Mouse (Mus musculus): ENCODE data around the gene Tmem43. TPM values are rescaled to one million over a fixed set of nuclear protein-coding genes. Genes with fewer than 3 reads are reported as not detected.

Gene Tmem43
- polyA plus RNA-seq, 2 experiments, result 7.1 to 11.3 TPM

GRCm38 (mm10) chr6:91518454-91519020 is 45.0 kb downstream of the Tmem43 start:
- Histone ChIP-seq H3K36me3 (replicated peaks; ENCODE audit: control insufficient read depth, insufficient read depth, low read depth) (peaks cover 49% of the 10 kb centered on the region), H3K4me2 (ENCODE audit: low read depth) (no peak overlapping the region), H3K9ac (replicated peaks) (no peak overlapping the region), H3K4me1 (replicated peaks; ENCODE audit: control insufficient read depth in 2 of 2, insufficient read depth in 2 of 2, low read length in 1 of 2) (peaks cover 9 to 14% of the 10 kb centered on the region in 2 experiments), H3K27ac (no peak overlapping the region), H3K27me3 (ENCODE audit: control insufficient read depth, insufficient read depth, low read length) (no peaks in the 10 kb centered on the region), H3K4me3 (ENCODE audit: insufficient read depth in 1 of 2, low read depth in 2 of 2, low read length in 2 of 2) (no peak overlapping the region), H3K9me3 (ENCODE audit: control insufficient read depth, low read length) (no peaks in the 10 kb centered on the region)
- TF ChIP-seq EP300 (IDR thresholded peaks at IDR 0.05; ENCODE audit: low read depth), result no peak
- TF ChIP-seq CTCF (IDR thresholded peaks at IDR 0.05; ENCODE audit: low read depth), result no peak
- 72% methylated on average over 7 of the region's 7 CpGs for WGBS (ENCODE audit: insufficient replicate concordance)
- DNase-seq (ENCODE audit: low read depth in 3 of 3, low spot score in 3 of 3) (no peak), ATAC-seq (ENCODE audit: insufficient read depth) (no peak)

GRCm38 (mm10) chr6:91522816-91523215 is 49.3 kb downstream of the Tmem43 start:
- peaks cover 45% of the 10 kb centered on the region for H3K36me3 ChIP-seq (replicated peaks; ENCODE audit: control insufficient read depth, insufficient read depth, low read depth)
- WGBS (ENCODE audit: insufficient replicate concordance), result 82% methylated on average over 5 of the region's 5 CpGs

GRCm38 (mm10) chr6:91525544-91525943 is 52.0 kb downstream of the Tmem43 start:
- no peak for ATAC-seq (ENCODE audit: insufficient read depth)
- H3K9ac ChIP-seq (replicated peaks), result no peak overlapping the region
- no peaks in the 10 kb centered on the region for H3K9me3 ChIP-seq (ENCODE audit: control insufficient read depth, low read length)
- 82% methylated on average over 4 of the region's 4 CpGs for WGBS (ENCODE audit: insufficient replicate concordance)
- no peaks in the 10 kb centered on the region for H3K4me1 ChIP-seq (replicated peaks; ENCODE audit: control insufficient read depth in 2 of 2, insufficient read depth in 2 of 2, low read length in 1 of 2)
- no peak for DNase-seq (ENCODE audit: low read depth in 3 of 3, low spot score in 3 of 3)
- no peak for TF ChIP-seq EP300 (IDR thresholded peaks at IDR 0.05; ENCODE audit: low read depth)
- TF ChIP-seq CTCF (IDR thresholded peaks at IDR 0.05; ENCODE audit: low read depth), result no peak
- no peaks in the 10 kb centered on the region for H3K27me3 ChIP-seq (ENCODE audit: control insufficient read depth, insufficient read depth, low read length)
- H3K4me3 ChIP-seq (ENCODE audit: insufficient read depth in 1 of 2, low read depth in 2 of 2, low read length in 2 of 2), result no peak overlapping the region
- H3K4me2 ChIP-seq (ENCODE audit: low read depth), result no peak overlapping the region
- H3K36me3 ChIP-seq (replicated peaks; ENCODE audit: control insufficient read depth, insufficient read depth, low read depth), result peaks cover 25% of the 10 kb centered on the region
- no peak overlapping the region for H3K27ac ChIP-seq

More at GRCm38 (mm10) chr6:91522816-91523215, 49.3 kb downstream of the Tmem43 start:
- TF ChIP-seq CTCF (IDR thresholded peaks at IDR 0.05; ENCODE audit: low read depth) (no peak), EP300 (IDR thresholded peaks at IDR 0.05; ENCODE audit: low read depth) (no peak)
- DNase-seq (ENCODE audit: low read depth in 3 of 3, low spot score in 3 of 3), result no peak
- no peak for ATAC-seq (ENCODE audit: insufficient read depth)
- Histone ChIP-seq H3K9ac (replicated peaks) (no peak overlapping the region), H3K9me3 (ENCODE audit: control insufficient read depth, low read length) (no peaks in the 10 kb centered on the region), H3K27me3 (ENCODE audit: control insufficient read depth, insufficient read depth, low read length) (no peaks in the 10 kb centered on the region), H3K27ac (no peak overlapping the region), H3K4me3 (ENCODE audit: insufficient read depth in 1 of 2, low read depth in 2 of 2, low read length in 2 of 2) (no peak overlapping the region), H3K4me2 (ENCODE audit: low read depth) (no peak overlapping the region), H3K4me1 (replicated peaks; ENCODE audit: control insufficient read depth in 2 of 2, insufficient read depth in 2 of 2, low read length in 1 of 2) (no peaks in the 10 kb centered on the region)

- no peak overlapping the region for H3K9ac ChIP-seq (replicated peaks)
- H3K4me2 ChIP-seq (ENCODE audit: low read depth), result no peak overlapping the region
- H3K9me3 ChIP-seq (ENCODE audit: control insufficient read depth, low read length), result no peaks in the 10 kb centered on the region
- H3K27ac ChIP-seq, result no peak overlapping the region
- WGBS (ENCODE audit: insufficient replicate concordance), result 45% methylated on average over 5 of the region's 5 CpGs
- TF ChIP-seq EP300 (IDR thresholded peaks at IDR 0.05; ENCODE audit: low read depth) (no peak), CTCF (IDR thresholded peaks at IDR 0.05; ENCODE audit: low read depth) (peak; percentile 34; the same call in 1 of the 2 replicates)
- ATAC-seq (ENCODE audit: insufficient read depth) (no peak), DNase-seq (ENCODE audit: low read depth in 3 of 3, low spot score in 3 of 3) (no peak)
- no peaks in the 10 kb centered on the region for H3K4me1 ChIP-seq (replicated peaks; ENCODE audit: control insufficient read depth in 2 of 2, insufficient read depth in 2 of 2, low read length in 1 of 2)
- peaks cover 8% of the 10 kb centered on the region; the same call in 1 of the 2 replicates for H3K36me3 ChIP-seq (replicated peaks; ENCODE audit: control insufficient read depth, insufficient read depth, low read depth)
- H3K4me3 ChIP-seq (ENCODE audit: insufficient read depth in 1 of 2, low read depth in 2 of 2, low read length in 2 of 2), result no peak overlapping the region
- no peaks in the 10 kb centered on the region for H3K27me3 ChIP-seq (ENCODE audit: control insufficient read depth, insufficient read depth, low read length)
These were observed 53.8 kb downstream of the Tmem43 start for GRCm38 (mm10) chr6:91527227-91527860.

- Histone ChIP-seq H3K4me1 (replicated peaks; ENCODE audit: control insufficient read depth in 2 of 2, insufficient read depth in 2 of 2, low read length in 1 of 2) (no peaks in the 10 kb centered on the region), H3K27me3 (ENCODE audit: control insufficient read depth, insufficient read depth, low read length) (no peaks in the 10 kb centered on the region), H3K4me3 (ENCODE audit: insufficient read depth in 1 of 2, low read depth in 2 of 2, low read length in 2 of 2) (no peak overlapping the region), H3K27ac (no peak overlapping the region), H3K9me3 (ENCODE audit: control insufficient read depth, low read length) (no peaks in the 10 kb centered on the region), H3K36me3 (replicated peaks; ENCODE audit: control insufficient read depth, insufficient read depth, low read depth) (0 out of 2 replicates have a peak, but pooled peaks cover 2% of the 10 kb centered on the region), H3K9ac (replicated peaks) (no peak overlapping the region), H3K4me2 (ENCODE audit: low read depth) (no peak overlapping the region)
- DNase-seq (ENCODE audit: low read depth in 3 of 3, low spot score in 3 of 3), result no peak
- ATAC-seq (ENCODE audit: insufficient read depth), result no peak
- 72% methylated on average over 7 of the region's 7 CpGs for WGBS (ENCODE audit: insufficient replicate concordance)
- no peak for TF ChIP-seq CTCF (IDR thresholded peaks at IDR 0.05; ENCODE audit: low read depth)
- TF ChIP-seq EP300 (IDR thresholded peaks at IDR 0.05; ENCODE audit: low read depth), result no peak
These were observed 54.8 kb downstream of the Tmem43 start for GRCm38 (mm10) chr6:91528265-91528664.
